Comparison of ENCODE assay signal across 8 mouse cellular contexts in the genomic region with DNA sequence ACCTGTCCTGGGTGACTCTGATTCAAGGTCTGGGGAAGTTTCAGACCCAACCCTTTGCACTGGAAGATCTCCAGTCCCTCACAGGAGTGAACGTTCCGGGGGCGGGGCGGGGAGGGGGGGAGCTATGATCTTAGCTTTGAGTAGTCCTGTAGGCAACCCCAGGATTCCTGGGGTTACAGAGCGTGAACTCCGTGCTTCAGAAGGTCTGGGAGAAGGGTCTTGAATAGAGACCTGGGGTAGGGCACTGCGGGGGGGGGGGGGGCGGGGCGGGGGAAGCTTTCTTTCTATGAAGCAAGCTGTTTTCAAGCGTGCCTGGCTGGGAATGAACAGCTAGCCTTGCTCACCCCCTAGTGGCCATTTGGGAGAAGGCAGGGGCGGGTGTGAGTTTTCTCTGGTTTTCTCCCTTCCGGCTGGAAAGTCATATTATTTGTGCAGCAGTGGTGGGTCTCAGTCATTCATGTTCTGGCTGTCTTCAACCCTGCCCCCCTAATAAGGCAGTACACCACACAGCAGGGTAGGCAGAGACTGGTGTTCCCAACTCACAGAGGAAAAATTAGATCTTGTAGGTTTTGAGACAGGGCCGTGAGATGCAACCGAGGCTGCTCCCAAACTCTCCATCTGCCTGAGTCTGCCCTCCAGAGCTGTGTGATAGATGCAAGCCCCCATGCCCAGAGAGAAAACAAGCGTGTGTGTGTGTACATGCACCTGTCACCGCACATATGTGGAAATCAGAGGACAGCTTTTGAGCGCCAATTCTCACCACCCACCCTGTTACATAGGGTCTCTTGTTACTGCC. TPM values are rescaled to one million over a fixed set of nuclear protein-coding genes. Genes with fewer than 3 reads are reported as not detected.
A peak's percentile ranks its signal among the peaks of the same experiment; 100 is the strongest.
DNase-seq lines count a peak whose midpoint lies in the region; TF ChIP-seq lines count a peak whose summit lies in the region.

No protein-coding gene starts in this region.

- H3K27ac ChIP-seq in left cerebral cortex, adult 2 months: no peak overlapping the region

- DNase-seq in T-cell, adult 2 months (ENCODE audit: low spot score): peak; percentile 18
- peak; percentile 78 to 80 for DNase-seq in cerebellum, postnatal 36 days
- peak; percentile 38 to 50 for DNase-seq in gastrocnemius, adult 8-10 months (ENCODE audit: low spot score in 2 of 2)
- peak; percentile 84 for DNase-seq in induced T-regulatory cell, adult 2 months (ENCODE audit: low read depth)
- DNase-seq in left cerebral cortex, adult 2 months (ENCODE audit: extremely low spot score in 1 of 2, low spot score in 2 of 2): peak; percentile 78 to 89
- DNase-seq in lung, postnatal 4 days: peak; percentile 74 to 85
- DNase-seq in right cerebral cortex, adult 18-20 months: peak; percentile 74
- DNase-seq in urinary bladder, postnatal 10 days (ENCODE audit: low spot score): peak; percentile 65

- peak; percentile 73 for TF ChIP-seq CTCF in left cerebral cortex, adult 2 months (IDR thresholded peaks at IDR 0.05)

- intact Hi-C loops in left cerebral cortex, adult 2 months (cut with DNase I): loop anchor here (1.0 to 2.0 kb wide), 4 partner anchors 66 to 424 kb away; no protein-coding TSS in a partner anchor

- H3K4me3 ChIP-seq in left cerebral cortex, adult 2 months: no peak overlapping the region

RNA-seq across cellular contexts. Expression of a gene that starts 12.0 kb away (rescaled TPM):
- total RNA-seq in gastrocnemius, adult 8-10 months (2022): 10 to 100 TPM in 1 of 4 experiments, 1 to 10 TPM in 3; 2.4 to 10.7 (median 5.6) TPM
- total RNA-seq in left cerebral cortex, adult 2 months (2021): 10 to 100 TPM; 13.5 to 13.6 TPM

RNA-seq across cellular contexts. Expression of a gene that starts 54.6 kb away (rescaled TPM):
- total RNA-seq in gastrocnemius, adult 8-10 months (2022): not detected
- total RNA-seq in left cerebral cortex, adult 2 months (2021): not detected

Comparison
In these comparisons a context has a peak if more than half of its experiments do, and no peak if none do; other contexts are left out.
1. DNase-seq: peak in every context shown above with its lines; median percentile 84 in induced T-regulatory cell, adult 2 months; 84 in left cerebral cortex, adult 2 months; 80 in lung, postnatal 4 days; 79 in cerebellum, postnatal 36 days; 74 in right cerebral cortex, adult 18-20 months; 65 in urinary bladder, postnatal 10 days; 44 in gastrocnemius, adult 8-10 months; 18 in T-cell, adult 2 months.